Mouse (Mus musculus): ENCODE results near the gene Arl5a.

Gene Arl5a

DNA sequence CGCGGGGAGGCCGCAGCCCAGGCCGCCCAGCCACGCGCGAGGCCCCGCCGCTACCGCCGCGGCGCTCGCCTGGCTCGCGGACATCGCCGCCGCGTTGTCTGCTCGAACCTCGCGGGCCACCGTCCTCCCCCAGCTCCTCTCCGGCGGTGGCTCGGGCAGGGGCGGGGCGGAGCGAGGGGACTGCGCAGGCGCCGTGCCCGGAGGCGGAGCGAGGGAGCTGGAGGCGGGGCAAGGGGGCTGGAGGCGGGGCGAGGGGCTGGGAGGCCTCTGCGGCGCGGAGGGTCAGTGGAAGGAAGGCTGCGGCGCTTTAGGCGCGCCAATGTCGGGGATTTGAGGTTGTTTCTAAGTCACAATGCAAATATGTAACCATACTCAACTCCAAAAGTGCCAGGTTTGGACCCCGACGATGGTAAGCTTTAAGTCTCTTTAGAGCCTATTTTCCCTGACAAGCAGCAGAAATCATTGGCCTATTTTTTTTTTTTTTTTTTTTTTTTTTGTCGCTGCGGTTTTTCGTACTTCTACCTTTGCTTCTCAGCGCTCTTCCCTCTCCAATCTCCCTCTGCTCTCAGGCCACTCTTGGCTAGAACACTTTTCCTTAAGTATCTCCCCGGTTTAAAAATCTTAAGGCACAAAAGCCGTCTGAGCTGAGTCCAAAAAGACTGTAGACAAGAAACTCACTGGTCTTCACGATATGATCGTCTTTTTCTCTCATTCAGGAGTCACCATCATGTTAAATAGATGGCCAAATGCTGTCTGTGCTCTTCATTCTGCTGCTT lies at the start of gene Arl5a:
Gene Arl5a, minus strand, starts transcription at position 155 of the 776 bp plus-strand sequence.
- peak; percentile 98 for DNase-seq

- no peak for DNase-seq
These were observed 47.0 kb upstream of the Arl5a start for GRCm38 (mm10) chr2:52471545-52472291.

DNA sequence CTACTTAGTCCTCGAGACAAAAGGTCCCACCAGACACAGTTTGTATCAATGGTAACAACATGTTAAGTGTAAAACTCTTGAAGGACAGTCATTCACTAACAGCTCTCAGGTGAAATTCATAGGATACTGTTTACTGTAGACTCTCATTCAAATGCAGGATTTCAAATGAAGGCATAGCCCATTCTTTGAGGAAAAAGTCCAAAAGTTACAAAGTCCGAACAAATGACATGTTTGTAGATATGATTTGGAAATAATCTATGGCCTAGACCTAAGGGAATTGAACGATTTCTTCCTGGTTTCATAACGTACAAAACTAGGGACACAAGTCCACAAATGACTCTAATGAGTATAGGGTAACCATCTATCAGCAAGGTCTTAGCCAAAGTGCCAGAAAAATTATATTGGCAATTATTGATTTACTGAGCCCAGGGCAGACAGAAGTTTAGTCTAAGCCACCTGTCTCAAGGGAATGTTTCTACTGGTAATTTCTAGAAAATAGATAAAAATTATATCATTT lies 45.4 kb upstream of the Arl5a start:
- DNase-seq, result no peak

- no peak for DNase-seq
These were observed 42.9 kb upstream of the Arl5a start for GRCm38 (mm10) chr2:52467629-52468028.

DNA sequence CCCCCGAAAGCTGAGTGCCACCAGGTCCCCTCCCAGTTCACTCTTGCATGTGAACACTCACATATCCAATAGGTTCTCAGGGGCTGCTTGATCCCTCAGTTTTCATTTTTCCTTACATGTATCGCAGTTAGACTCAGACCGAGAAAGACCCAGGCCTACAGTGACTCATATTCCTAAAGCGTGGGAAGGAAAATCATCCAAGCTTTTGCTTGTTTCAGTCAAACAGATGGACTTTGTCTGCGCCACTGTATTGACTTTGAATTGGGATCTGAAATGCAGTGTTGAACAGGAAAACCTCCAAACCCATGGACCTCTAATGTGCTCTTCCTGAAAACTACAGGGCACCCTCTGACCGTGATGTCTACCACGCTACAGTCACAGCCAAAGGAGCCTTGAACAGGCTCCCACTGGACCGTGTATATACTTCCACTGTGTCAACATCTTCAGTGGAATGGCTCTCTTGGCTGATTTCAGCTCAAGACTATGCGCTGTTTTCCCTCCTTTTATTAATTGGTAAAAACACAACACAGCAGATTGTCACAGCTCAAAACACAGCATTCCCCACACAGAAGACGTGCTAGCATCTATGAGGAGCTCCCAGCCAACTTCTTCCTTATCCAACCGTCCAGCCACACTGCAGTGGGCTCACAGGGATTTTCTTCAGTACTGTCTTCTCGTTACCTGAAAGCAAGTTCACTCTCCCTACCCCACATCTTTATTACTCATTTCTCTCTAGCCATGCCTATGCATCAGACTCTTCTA lies 36.7 kb upstream of the Arl5a start:
- DNase-seq, result no peak

GRCm38 (mm10) chr2:52455606-52456479 lies 31.1 kb upstream of the Arl5a start:
- no peak for DNase-seq

GRCm38 (mm10) chr2:52449818-52450217 lies 25.1 kb upstream of the Arl5a start:
- DNase-seq, result no peak

GRCm38 (mm10) chr2:52448916-52449315 lies 24.2 kb upstream of the Arl5a start:
- no peak for DNase-seq

GRCm38 (mm10) chr2:52446648-52447047 lies 21.9 kb upstream of the Arl5a start:
- no peak for DNase-seq

DNA sequence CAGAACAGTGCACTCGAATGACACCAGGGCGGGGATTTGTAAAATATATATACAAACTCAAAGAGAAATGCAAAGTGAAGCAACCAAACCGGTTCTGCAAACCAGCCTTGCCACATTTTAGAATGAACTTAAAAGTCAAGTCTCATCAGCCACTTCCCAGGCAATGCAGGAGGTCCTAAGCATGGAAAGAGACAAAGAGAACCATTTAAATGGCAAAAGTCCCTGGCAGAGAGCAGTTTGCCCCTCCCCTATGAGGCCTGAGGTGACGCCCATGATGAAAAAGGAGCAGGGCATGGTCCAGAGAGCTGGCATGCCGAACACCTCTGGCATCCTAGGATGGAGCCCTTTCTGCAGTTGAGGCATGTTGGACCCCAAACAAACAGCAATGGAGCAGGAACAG lies 17.4 kb upstream of the Arl5a start:
- no peak for DNase-seq

DNA sequence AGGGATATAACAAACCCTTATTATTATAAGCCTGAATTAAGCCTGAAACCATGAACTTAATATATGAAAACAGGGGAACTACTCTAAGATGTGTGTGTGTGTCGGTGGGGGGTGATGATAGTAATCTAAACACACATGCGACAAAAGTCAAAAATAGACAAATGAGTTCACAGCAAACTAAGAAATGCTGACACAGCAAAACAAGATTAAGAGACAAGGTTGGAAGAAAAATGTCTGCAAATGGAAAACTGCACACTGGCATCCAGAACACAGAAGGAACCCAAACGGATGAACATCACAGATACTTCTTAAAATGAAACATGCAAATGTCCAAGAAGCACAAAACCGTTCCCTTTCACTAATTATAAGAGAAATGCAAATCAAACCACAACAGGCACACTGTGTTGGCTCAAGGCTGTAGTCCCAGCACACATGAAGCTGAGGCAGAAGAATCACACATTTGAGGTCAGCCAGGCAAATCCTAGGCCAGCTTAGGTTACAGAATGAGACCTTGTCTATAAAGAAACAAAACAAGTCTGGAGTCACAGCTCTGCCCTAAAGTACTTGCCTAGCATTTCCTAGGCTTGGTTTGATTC lies 15.8 kb upstream of the Arl5a start:
- DNase-seq, result no peak

- DNase-seq, result no peak
These were observed 13.7 kb upstream of the Arl5a start for GRCm38 (mm10) chr2:52438437-52438836.

DNA sequence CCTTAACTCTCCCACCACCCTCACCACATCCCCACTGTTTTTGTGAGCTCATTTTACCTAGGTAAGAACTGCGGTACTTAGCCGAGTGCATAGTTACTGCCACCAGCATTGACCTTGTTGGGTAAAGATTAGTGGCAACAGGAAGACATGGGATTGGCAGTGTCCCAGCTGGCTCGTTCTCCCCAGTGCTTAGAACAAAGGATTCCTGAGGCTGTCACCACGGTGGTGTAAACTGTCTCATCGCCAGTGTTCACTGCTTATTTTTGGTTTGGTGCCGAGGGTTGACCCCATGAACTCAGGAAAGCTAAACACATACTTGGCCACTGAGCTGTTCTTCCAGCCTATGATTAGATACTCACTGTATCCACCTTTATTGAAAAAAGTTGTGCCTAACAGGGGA lies 13.3 kb upstream of the Arl5a start:
- DNase-seq, result peak; percentile 63 to 73

- DNase-seq, result no peak
These were observed 11.4 kb upstream of the Arl5a start for GRCm38 (mm10) chr2:52435919-52436632.

GRCm38 (mm10) chr2:52433365-52433764 lies 8.7 kb upstream of the Arl5a start:
- DNase-seq, result peak in 1 of 2 experiments; percentile 13

- no peak for DNase-seq
These were observed 2.7 kb upstream of the Arl5a start for GRCm38 (mm10) chr2:52427383-52427782.

DNA sequence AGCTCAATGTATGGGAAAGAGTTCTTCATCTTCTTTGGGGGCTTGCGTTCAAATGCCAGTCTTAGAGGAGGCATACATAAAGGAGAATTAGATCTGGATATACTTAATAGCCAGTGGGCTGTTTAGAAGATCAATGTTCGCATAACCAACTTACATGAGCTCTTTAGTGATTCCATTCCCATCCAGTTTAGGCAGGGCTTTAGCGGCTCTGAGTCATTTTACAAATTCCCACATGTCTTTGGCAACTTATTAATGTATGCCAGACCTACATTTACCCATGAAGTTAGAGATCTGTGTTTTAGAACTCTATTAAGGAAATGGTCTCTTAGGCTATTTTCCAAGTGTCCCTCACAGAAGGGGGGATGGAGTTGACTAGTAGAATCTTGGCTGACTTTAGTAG lies 1.3 kb upstream of the Arl5a start:
- no peak for DNase-seq

GRCm38 (mm10) chr2:52425523-52425795 lies 758 bp upstream of the Arl5a start:
- peak in 1 of 2 experiments; percentile 19 for DNase-seq

DNA sequence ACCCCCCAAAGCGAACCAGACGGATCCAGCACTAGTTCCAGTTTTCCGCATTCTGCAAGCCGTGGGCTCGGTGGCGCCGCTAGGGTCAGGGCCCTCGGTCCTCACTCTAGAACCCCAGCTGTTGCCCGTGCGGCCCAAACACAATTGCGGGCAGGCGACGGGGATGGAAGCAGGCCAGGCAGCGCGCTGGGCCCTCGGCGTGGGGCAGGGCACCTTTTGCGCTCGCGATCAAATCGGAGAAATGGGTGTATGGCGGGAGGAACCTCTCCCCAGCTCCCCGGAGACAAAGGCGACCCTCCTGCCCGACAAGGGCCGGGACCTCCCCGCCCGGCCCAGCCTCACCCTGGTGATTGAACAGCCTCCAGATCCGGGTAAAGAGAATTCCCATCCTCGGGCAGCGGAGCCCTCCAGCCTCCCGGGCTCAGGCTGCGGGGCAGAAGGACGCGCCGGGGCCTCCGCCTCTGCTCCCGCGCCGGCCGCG lies 413 bp downstream of the Arl5a start:
- DNase-seq, result peak; percentile 60 to 71

DNA sequence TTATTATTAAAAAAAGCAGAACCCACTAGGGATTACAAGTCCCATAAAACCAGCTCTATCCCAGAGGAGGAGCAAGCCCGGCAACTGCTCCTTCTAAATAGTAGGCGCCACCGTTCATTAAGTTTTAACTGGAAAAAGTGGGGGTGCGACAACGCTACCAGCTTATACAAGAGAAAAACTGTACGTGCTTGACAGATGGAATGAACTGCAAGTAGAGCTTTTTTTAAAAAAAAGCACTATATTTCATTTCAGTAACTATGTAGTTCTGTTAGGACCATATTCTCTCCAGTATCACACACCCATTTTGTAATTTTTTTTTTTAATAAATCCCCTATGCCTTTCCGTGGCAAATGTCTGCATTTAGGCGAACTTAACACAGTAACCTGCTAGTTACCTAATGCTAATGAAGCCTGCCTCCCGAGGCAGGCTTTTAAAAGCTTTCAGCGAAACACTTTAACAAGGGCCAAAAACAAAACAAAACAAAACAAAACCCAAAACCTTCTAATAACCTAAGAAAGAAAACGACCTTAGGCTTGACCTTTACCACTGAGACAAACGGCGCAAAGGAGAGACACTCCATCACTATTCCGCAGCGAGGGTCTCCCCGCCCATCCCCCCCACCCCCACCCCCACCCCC lies 972 bp downstream of the Arl5a start:
- DNase-seq, result peak; percentile 33 to 40
